ENCODE assay signal across 10 mouse cellular contexts in the genomic region with DNA sequence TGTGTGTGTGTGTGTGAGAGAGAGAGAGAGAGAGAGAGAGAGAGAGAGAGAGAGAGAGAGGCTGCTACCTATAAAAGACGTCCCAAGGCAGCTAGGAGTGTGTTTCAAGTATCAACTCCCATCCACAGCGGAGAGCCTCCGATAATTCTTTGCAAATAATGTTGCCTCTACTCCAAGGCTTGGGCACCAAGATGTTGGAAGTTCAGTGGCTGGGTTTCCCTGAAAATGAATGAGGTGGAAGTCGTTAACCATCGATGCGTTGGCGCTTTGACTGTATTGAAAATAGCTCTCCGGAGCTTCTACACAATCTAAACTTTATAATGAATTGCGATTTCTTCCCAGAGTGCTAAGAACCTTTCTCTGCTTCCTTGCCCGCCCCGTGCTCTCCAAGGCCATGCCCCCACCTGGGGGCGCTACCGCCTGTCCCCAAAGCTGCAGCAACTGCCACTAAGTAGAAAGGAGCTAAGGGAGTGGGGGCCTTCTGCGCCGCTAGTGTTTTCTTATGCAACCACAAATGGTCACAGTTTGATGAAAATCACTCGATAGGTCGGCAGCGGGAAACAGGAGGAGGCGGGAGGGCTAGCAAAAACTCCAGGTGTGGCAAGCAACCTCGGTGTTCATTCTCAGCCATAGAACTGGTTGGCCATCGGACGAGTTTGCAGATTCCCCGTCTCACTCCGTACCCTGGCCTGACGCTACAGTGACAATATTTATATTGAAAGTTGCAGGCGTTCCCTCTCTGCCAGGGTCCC. TPM values are rescaled to one million over a fixed set of nuclear protein-coding genes. Genes with fewer than 3 reads are reported as not detected.
DNase-seq lines count a peak whose midpoint lies in the region; ATAC-seq lines count a peak whose summit lies in the region.
"Had no signal": no experiment of that assay in that cellular context is flagged by ENCODE, and none has a peak within 500 bp of the region (broad histone marks: within the 10 kb centered on the region; RNA-seq: fewer than 3 reads in every experiment).

No protein-coding gene starts in this region.

- H3K4me2 ChIP-seq in heart, embryonic 15.5 days: peak overlapping the region; percentile 57
- peak overlapping the region; percentile 44 for H3K4me2 ChIP-seq in intestine, embryonic 16.5 days (ENCODE audit: low read depth, low read length)
- H3K4me2 ChIP-seq in neural tube, embryonic 13.5 days: peak overlapping the region; percentile 39

- DNase-seq in heart, postnatal 36 days: no peak
- DNase-seq in B cell, adult 2 months: peak; percentile 51 to 53
- peak; percentile 61 for DNase-seq in embryo, embryonic 11 days
- DNase-seq in urinary bladder, postnatal 25 days (ENCODE audit: low spot score): no peak
- DNase-seq in gastrocnemius, postnatal 36 days: no peak

- H3K9ac ChIP-seq in heart, embryonic 15.5 days: no peak overlapping the region
- H3K9ac ChIP-seq in intestine, embryonic 16.5 days (ENCODE audit: low read depth, low read length): no peak overlapping the region
- no peak overlapping the region for H3K9ac ChIP-seq in neural tube, embryonic 13.5 days

- H3K9me3 ChIP-seq in heart, embryonic 15.5 days (replicated peaks): no peaks in the 10 kb centered on the region
- H3K9me3 ChIP-seq in intestine, embryonic 16.5 days (ENCODE audit: control insufficient read depth, low read length): no peaks in the 10 kb centered on the region
- H3K9me3 ChIP-seq in neural tube, embryonic 13.5 days: no peaks in the 10 kb centered on the region

- peak overlapping the region; percentile 39 for H3K4me3 ChIP-seq in heart, embryonic 15.5 days
- H3K4me3 ChIP-seq in intestine, embryonic 16.5 days (ENCODE audit: low read length): peak overlapping the region; percentile 33
- H3K4me3 ChIP-seq in neural tube, embryonic 13.5 days: peak overlapping the region; percentile 23; the same call in 1 of the 2 replicates

- H3K27ac ChIP-seq in heart, embryonic 15.5 days: no peak overlapping the region
- no peak overlapping the region for H3K27ac ChIP-seq in intestine, embryonic 16.5 days (ENCODE audit: low read length)
- H3K27ac ChIP-seq in neural tube, embryonic 13.5 days (replicated peaks): no peak overlapping the region

- intact Hi-C loops in heart, postnatal 36 days (cut with DNase I): no loop called here
- intact Hi-C loops in gastrocnemius, postnatal 36 days (cut with DNase I): no loop called here

- H3K4me1 ChIP-seq in heart, embryonic 15.5 days (replicated peaks): peaks cover 37% of the 10 kb centered on the region
- H3K4me1 ChIP-seq in intestine, embryonic 16.5 days (ENCODE audit: control insufficient read depth, insufficient read depth, low read length): peaks cover 17% of the 10 kb centered on the region
- peaks cover 51% of the 10 kb centered on the region for H3K4me1 ChIP-seq in neural tube, embryonic 13.5 days (replicated peaks)

- 1% methylated on average over 26 of the region's 26 CpGs for WGBS in heart, embryonic 15.5 days
- WGBS in intestine, embryonic 16.5 days: 2% methylated on average over 26 of the region's 26 CpGs
- under 1% methylated on average over 25 of the region's 26 CpGs for WGBS in neural tube, embryonic 13.5 days

- no peak for ATAC-seq in heart, embryonic 15.5 days (replicated peaks; ENCODE audit: insufficient number of reproducible peaks, insufficient read depth, low FRiP score, low read depth)
- no peak for ATAC-seq in intestine, embryonic 16.5 days
- no peak for ATAC-seq in neural tube, embryonic 13.5 days (ENCODE audit: low read depth)

- H3K36me3 ChIP-seq in heart, embryonic 15.5 days: no peaks in the 10 kb centered on the region
- H3K36me3 ChIP-seq in intestine, embryonic 16.5 days (ENCODE audit: control insufficient read depth, insufficient read depth, low read length): no peaks in the 10 kb centered on the region
- no peaks in the 10 kb centered on the region for H3K36me3 ChIP-seq in neural tube, embryonic 13.5 days

- H3K27me3 ChIP-seq in heart, embryonic 15.5 days: peaks cover 100% of the 10 kb centered on the region
- H3K27me3 ChIP-seq in intestine, embryonic 16.5 days (replicated peaks; ENCODE audit: control insufficient read depth, insufficient read depth, low read length): peaks cover 98% of the 10 kb centered on the region
- H3K27me3 ChIP-seq in neural tube, embryonic 13.5 days: peaks cover 100% of the 10 kb centered on the region

RNA-seq across cellular contexts. Expression of a gene that starts 0.6 kb away (rescaled TPM):
- polyA plus RNA-seq in heart, embryonic 15.5 days (2015; fragmentation: Nextera tagmentation; extraction: Ambion mirVana): not detected in 2 replicates
- total RNA-seq in heart, postnatal 36 days (2021): not detected
- polyA plus RNA-seq in intestine, embryonic 16.5 days (2015; fragmentation: Nextera tagmentation; extraction: Ambion mirVana): not detected in 2 replicates
- 4.5 and 4.6 TPM in 2 replicates for polyA plus RNA-seq in neural tube, embryonic 13.5 days (2015; fragmentation: Nextera tagmentation; extraction: Ambion mirVana)
- total RNA-seq in gastrocnemius, postnatal 36 days (2021): not detected
- total RNA-seq: hematopoietic stem cell, adult 5-6 weeks had no signal
- polyA plus RNA-seq: testis, adult 2 months had no signal

RNA-seq across cellular contexts. Expression of a gene that starts 44.9 kb away (rescaled TPM):
- 0.11 TPM in 2 replicates for polyA plus RNA-seq in heart, embryonic 15.5 days (2015; fragmentation: Nextera tagmentation; extraction: Ambion mirVana)
- total RNA-seq in heart, postnatal 36 days (2021): not detected
- polyA plus RNA-seq in intestine, embryonic 16.5 days (2015; fragmentation: Nextera tagmentation; extraction: Ambion mirVana): not detected in 2 replicates
- 20.9 and 26.0 TPM in 2 replicates for polyA plus RNA-seq in neural tube, embryonic 13.5 days (2015; fragmentation: Nextera tagmentation; extraction: Ambion mirVana)
- total RNA-seq in gastrocnemius, postnatal 36 days (2021): not detected
- total RNA-seq: hematopoietic stem cell, adult 5-6 weeks had no signal

Comparison
In these comparisons a context has a peak if more than half of its experiments do, and no peak if none do; other contexts are left out.
1. DNase-seq: peak in B cell, adult 2 months (2 of 2) and embryo, embryonic 11 days (single experiment); none in heart, postnatal 36 days (0 of 2), urinary bladder, postnatal 25 days (single experiment) and gastrocnemius, postnatal 36 days (0 of 2).
2. RNA of a gene that starts 44.9 kb away (polyA plus RNA-seq): 20.9 to 26.0 TPM in neural tube, embryonic 13.5 days; 0.11 TPM in heart, embryonic 15.5 days and not detected in intestine, embryonic 16.5 days; every median in the first group is over 10 times any median in the second.
3. Peak in every context shown above with its lines, with median percentiles within 50 percentile points of each other: H3K4me2 ChIP-seq and H3K4me3 ChIP-seq.